Mouse (Mus musculus) myocyte (in vitro differentiated cells): ENCODE data around the gene Rnf157. TPM values are rescaled to one million over a fixed set of nuclear protein-coding genes. Genes with fewer than 3 reads are reported as not detected.

Experiments used
- H3K27me3 ChIP-seq: one replicate; pipeline ENCODE4 v1.6.1; 2011; ENCODE audit not compliant: control insufficient read depth, insufficient read depth, insufficient read length
- H3K36me3 ChIP-seq: one replicate; pipeline ENCODE4 v1.6.1; 2011; ENCODE audit not compliant: control insufficient read depth, insufficient read depth
- H3K4me2 ChIP-seq: one replicate; pipeline ENCODE4 v1.6.1; 2011; ENCODE audit warnings: low read depth, control low read depth
- H3K4me3 ChIP-seq: one replicate; pipeline ENCODE4 v1.5.1; 2011; ENCODE audit warnings: mild to moderate bottlenecking, control low read depth, moderate library complexity
- H3K79me2 ChIP-seq: one replicate; pipeline ENCODE4 v1.6.1; 2011; ENCODE audit not compliant: control insufficient read depth, insufficient read depth
- H3ac ChIP-seq: one replicate; pipeline ENCODE4 v1.6.1; 2011; ENCODE audit not compliant: control insufficient read depth, insufficient read length
- CEBPB ChIP-seq: IDR thresholded peaks from 2 replicates; pipeline ENCODE4 v1.6.1; 2011; ENCODE audit warnings: mild to moderate bottlenecking, moderate library complexity; ENCODE audit not compliant: poor library complexity, insufficient read depth, severe bottlenecking
- E2F4 ChIP-seq: IDR thresholded peaks from one replicate; pipeline ENCODE4 v1.6.1; 2011; ENCODE audit warnings: mild to moderate bottlenecking, control low read depth, moderate library complexity; ENCODE audit not compliant: insufficient read depth
- MAX ChIP-seq: IDR thresholded peaks from one replicate; pipeline ENCODE4 v1.6.1; 2011; ENCODE audit warnings: low read depth, mild to moderate bottlenecking, control low read depth
- MYOD1 ChIP-seq, 3 experiments: IDR thresholded peaks; one replicate each; pipeline ENCODE4 v1.6.1; 2011; ENCODE audit warnings: control low read depth in 2 of 3, low read depth in 2 of 3, mild to moderate bottlenecking in 2 of 3, moderate library complexity in 1 of 3; ENCODE audit not compliant: insufficient read length in 2 of 3, control insufficient read depth in 1 of 3
- MYOG ChIP-seq, 3 experiments: IDR thresholded peaks; one replicate each; pipeline ENCODE4 v1.6.1; 2011; ENCODE audit warnings: control low read depth in 2 of 3, low read depth in 2 of 3, mild to moderate bottlenecking in 2 of 3; ENCODE audit not compliant: insufficient read length in 2 of 3, control insufficient read depth in 1 of 3, insufficient read depth in 1 of 3
- POLR2A ChIP-seq: IDR thresholded peaks from one replicate; pipeline ENCODE4 v1.6.1; 2011; ENCODE audit warnings: low read depth, mild to moderate bottlenecking, control low read depth, moderate library complexity; ENCODE audit not compliant: insufficient read length
- POLR2AphosphoS2 ChIP-seq: IDR thresholded peaks from one replicate; pipeline ENCODE4 v1.6.1; 2011; ENCODE audit warnings: low read depth, control low read depth; ENCODE audit not compliant: insufficient read length
- REST ChIP-seq: IDR thresholded peaks from one replicate; pipeline ENCODE4 v1.6.1; 2011; ENCODE audit warnings: mild to moderate bottlenecking, control low read depth, moderate library complexity; ENCODE audit not compliant: insufficient read depth, insufficient read length
- SRF ChIP-seq: IDR thresholded peaks from one replicate; pipeline ENCODE4 v1.6.1; 2011; ENCODE audit warnings: low read depth; ENCODE audit not compliant: control insufficient read depth, insufficient read length
- TCF12 ChIP-seq: IDR thresholded peaks from one replicate; pipeline ENCODE4 v1.6.1; 2011; ENCODE audit warnings: mild to moderate bottlenecking, control low read depth; ENCODE audit not compliant: poor library complexity, insufficient read depth, severe bottlenecking
- TCF3 ChIP-seq: IDR thresholded peaks from one replicate; pipeline ENCODE4 v1.6.1; 2011; ENCODE audit warnings: low read depth, control low read depth; ENCODE audit not compliant: insufficient read length
- USF1 ChIP-seq: IDR thresholded peaks from one replicate; pipeline ENCODE4 v1.6.1; 2011; ENCODE audit warnings: low read depth, mild to moderate bottlenecking, control low read depth, moderate library complexity
- polyA plus RNA-seq: library from polyadenylated mRNA; unstranded; fragments of >200 nt; fragmentation: generic; extraction: Trizol; gene quantifications from one replicate; pipeline ENCODE4 v1.2.1, GENCODE M21; 2012; ENCODE audit warnings: missing spikeins

Rnf157 gene
- polyA plus RNA-seq, 1 experiment = 15.2 TPM

- Histone ChIP-seq H3K4me3 (no peak overlapping the region), H3K36me3 (no peaks in the 10 kb centered on the region), H3K4me2 (no peak overlapping the region), H3K79me2 (no peaks in the 10 kb centered on the region), H3K27me3 (no peaks in the 10 kb centered on the region), H3ac (no peak overlapping the region)
- TF ChIP-seq USF1 (no peak), MYOG (IDR thresholded peaks at IDR 0.05; ENCODE audit: control insufficient read depth in 1 of 3, insufficient read depth in 1 of 3, insufficient read length in 2 of 3, low read depth in 2 of 3) (no peak), SRF (no peak), MYOD1 (IDR thresholded peaks at IDR 0.05; ENCODE audit: control insufficient read depth in 1 of 3, insufficient read length in 2 of 3, low read depth in 2 of 3) (no peak), E2F4 (no peak)
Measured at GRCm38 (mm10) chr11:116333526-116334416, 79.1 kb downstream of the Rnf157 start.

- H3ac ChIP-seq = no peak overlapping the region
- H3K4me2 ChIP-seq = no peak overlapping the region
- no peak for TF ChIP-seq POLR2A
- no peak for TF ChIP-seq MYOD1 (IDR thresholded peaks at IDR 0.05; ENCODE audit: control insufficient read depth in 1 of 3, insufficient read length in 2 of 3, low read depth in 2 of 3)
- H3K27me3 ChIP-seq = no peaks in the 10 kb centered on the region
- H3K79me2 ChIP-seq = no peaks in the 10 kb centered on the region
- no peak overlapping the region for H3K4me3 ChIP-seq
- H3K36me3 ChIP-seq = no peaks in the 10 kb centered on the region
Measured at GRCm38 (mm10) chr11:116332983-116333270, 79.9 kb downstream of the Rnf157 start.

GRCm38 (mm10) chr11:116332232-116332982, 80.4 kb downstream of the Rnf157 start:
- no peaks in the 10 kb centered on the region for H3K79me2 ChIP-seq
- no peak for TF ChIP-seq MYOD1 (IDR thresholded peaks at IDR 0.05; ENCODE audit: control insufficient read depth in 1 of 3, insufficient read length in 2 of 3, low read depth in 2 of 3)
- no peak for TF ChIP-seq MAX
- no peak for TF ChIP-seq POLR2A
- TF ChIP-seq POLR2AphosphoS2 = no peak
- no peak for TF ChIP-seq CEBPB
- no peak for TF ChIP-seq TCF3
- TF ChIP-seq MYOG (IDR thresholded peaks at IDR 0.05; ENCODE audit: control insufficient read depth in 1 of 3, insufficient read depth in 1 of 3, insufficient read length in 2 of 3, low read depth in 2 of 3) = no peak
- no peak for TF ChIP-seq REST
- TF ChIP-seq USF1 = no peak
- H3K4me3 ChIP-seq = no peak overlapping the region
- no peak overlapping the region for H3ac ChIP-seq
- H3K4me2 ChIP-seq = no peak overlapping the region
- no peaks in the 10 kb centered on the region for H3K27me3 ChIP-seq
- no peaks in the 10 kb centered on the region for H3K36me3 ChIP-seq

GRCm38 (mm10) chr11:116330211-116330518, 82.7 kb downstream of the Rnf157 start:
- no peaks in the 10 kb centered on the region for H3K36me3 ChIP-seq
- no peak overlapping the region for H3ac ChIP-seq
- no peaks in the 10 kb centered on the region for H3K27me3 ChIP-seq
- TF ChIP-seq SRF (no peak), POLR2A (no peak), E2F4 (no peak), MYOD1 (IDR thresholded peaks at IDR 0.05; ENCODE audit: control insufficient read depth in 1 of 3, insufficient read length in 2 of 3, low read depth in 2 of 3) (no peak), POLR2AphosphoS2 (no peak), TCF3 (no peak), MAX (no peak), REST (no peak), CEBPB (no peak)
- no peak overlapping the region for H3K4me3 ChIP-seq
- no peak overlapping the region for H3K4me2 ChIP-seq
- no peaks in the 10 kb centered on the region for H3K79me2 ChIP-seq

- no peaks in the 10 kb centered on the region for H3K79me2 ChIP-seq
- no peak overlapping the region for H3ac ChIP-seq
- H3K4me2 ChIP-seq = no peak overlapping the region
- no peak overlapping the region for H3K4me3 ChIP-seq
- no peaks in the 10 kb centered on the region for H3K36me3 ChIP-seq
- TF ChIP-seq CEBPB (no peak), USF1 (no peak), POLR2A (no peak), TCF12 (no peak), MYOG (IDR thresholded peaks at IDR 0.05; ENCODE audit: control insufficient read depth in 1 of 3, insufficient read depth in 1 of 3, insufficient read length in 2 of 3, low read depth in 2 of 3) (no peak), REST (no peak), SRF (no peak)
- no peaks in the 10 kb centered on the region for H3K27me3 ChIP-seq
Measured at GRCm38 (mm10) chr11:116329314-116330210, 83.3 kb downstream of the Rnf157 start.
